Mouse (Mus musculus) embryo, embryonic 10.5 days (tissue): Measurements from ENCODE around the gene Tbc1d30.

Experiments used
- DNase-seq: peaks from one replicate; pipeline ENCODE4 v3.0.0-alpha.2; 2015; ENCODE audit warnings: low spot score

The Tbc1d30 gene

GRCm38 (mm10) chr10:121264204-121264575 is 86.9 kb downstream of the Tbc1d30 start:
- DNase-seq = no peak

GRCm38 (mm10) chr10:121263520-121264203 is 87.4 kb downstream of the Tbc1d30 start:
- DNase-seq = no peak

- no peak for DNase-seq
These were observed 88.9 kb downstream of the Tbc1d30 start for GRCm38 (mm10) chr10:121262206-121262605.

GRCm38 (mm10) chr10:121261036-121261592 is 90.0 kb downstream of the Tbc1d30 start:
- no peak for DNase-seq

- DNase-seq = peak; percentile 93
These were observed 94.8 kb downstream of the Tbc1d30 start for GRCm38 (mm10) chr10:121256115-121256825.

- no peak for DNase-seq
These were observed 95.6 kb downstream of the Tbc1d30 start for GRCm38 (mm10) chr10:121255465-121255864.

GRCm38 (mm10) chr10:121254343-121254742 is 96.7 kb downstream of the Tbc1d30 start:
- no peak for DNase-seq

- DNase-seq = peak; percentile 36
These were observed 98.3 kb downstream of the Tbc1d30 start for GRCm38 (mm10) chr10:121252781-121253180.

- DNase-seq = no peak
These were observed 99.9 kb downstream of the Tbc1d30 start for GRCm38 (mm10) chr10:121251191-121251590.

- DNase-seq = no peak
These were observed 101.3 kb downstream of the Tbc1d30 start for GRCm38 (mm10) chr10:121249820-121250219.

GRCm38 (mm10) chr10:121247545-121247944 is 103.5 kb downstream of the Tbc1d30 start:
- no peak for DNase-seq

GRCm38 (mm10) chr10:121246971-121247370 is 104.1 kb downstream of the Tbc1d30 start:
- DNase-seq = no peak

GRCm38 (mm10) chr10:121243373-121244207 is 107.5 kb downstream of the Tbc1d30 start:
- no peak for DNase-seq

GRCm38 (mm10) chr10:121242596-121242995 is 108.5 kb downstream of the Tbc1d30 start:
- no peak for DNase-seq

- DNase-seq = no peak
These were observed 112.0 kb downstream of the Tbc1d30 start for GRCm38 (mm10) chr10:121239065-121239464.

- DNase-seq = no peak
These were observed 112.5 kb downstream of the Tbc1d30 start for GRCm38 (mm10) chr10:121238551-121238950.

- DNase-seq = no peak
These were observed 113.7 kb downstream of the Tbc1d30 start for GRCm38 (mm10) chr10:121237377-121237776.

- no peak for DNase-seq
These were observed 115.8 kb downstream of the Tbc1d30 start for GRCm38 (mm10) chr10:121235167-121235824.

- no peak for DNase-seq
These were observed 116.6 kb downstream of the Tbc1d30 start for GRCm38 (mm10) chr10:121234476-121234875.

GRCm38 (mm10) chr10:121228422-121228953 is 122.6 kb downstream of the Tbc1d30 start:
- no peak for DNase-seq

GRCm38 (mm10) chr10:121227988-121228409 is 123.1 kb downstream of the Tbc1d30 start:
- peak; percentile 45 for DNase-seq
